Mouse (Mus musculus) forebrain, embryonic 15.5 days (tissue): Measurements from ENCODE around the gene Cdh1. TPM values are rescaled to one million over a fixed set of nuclear protein-coding genes. Genes with fewer than 3 reads are reported as not detected.
"Not testable (repeated sequence)": the region's sequence is repeated elsewhere in the genome, so short reads cannot be mapped to it uniquely, and the experiment has no call there.

Source experiments
- ATAC-seq: fragments of 200-750 bp; cut with Nextera tagmentation; replicated peaks from 2 replicates; pipeline ENCODE4 v1.8.0; 2017; ENCODE audit warnings: mild to moderate bottlenecking, moderate TSS enrichment, moderate library complexity
- H3K27ac ChIP-seq: fragments of 300-500 bp; sonication (generic); replicated peaks from 2 replicates; pipeline ENCODE4 v1.5.1; 2015; ENCODE audit warnings: mild to moderate bottlenecking, inconsistent platforms
- H3K27me3 ChIP-seq: fragments of 300-500 bp; sonication (generic); 2 replicates; pipeline ENCODE4 v1.6.1; 2015; ENCODE audit warnings: inconsistent platforms
- H3K36me3 ChIP-seq: fragments of 300-500 bp; sonication (generic); 2 replicates; pipeline ENCODE4 v1.6.1; 2015; ENCODE audit warnings: mild to moderate bottlenecking, inconsistent platforms
- H3K4me1 ChIP-seq: fragments of 300-500 bp; sonication (generic); 2 replicates; pipeline ENCODE4 v1.6.1; 2015; ENCODE audit warnings: inconsistent platforms
- H3K4me2 ChIP-seq: fragments of 300-500 bp; sonication (generic); replicated peaks from 2 replicates; pipeline ENCODE4 v1.6.1; 2015; ENCODE audit warnings: mild to moderate bottlenecking, inconsistent platforms
- H3K4me3 ChIP-seq: fragments of 300-500 bp; sonication (generic); 2 replicates; pipeline ENCODE4 v1.5.1; 2015; ENCODE audit warnings: mild to moderate bottlenecking, inconsistent platforms
- H3K9ac ChIP-seq: fragments of 300-500 bp; sonication (generic); replicated peaks from 2 replicates; pipeline ENCODE4 v1.6.1; 2015; ENCODE audit warnings: mild to moderate bottlenecking, inconsistent platforms
- H3K9me3 ChIP-seq: fragments of 300-500 bp; sonication (generic); 2 replicates; pipeline ENCODE4 v1.6.1; 2016; ENCODE audit warnings: inconsistent platforms
- WGBS: fragments of 180-500 bp; shearing (Covaris S2); methylation state at CpG from one replicate; pipeline ENCODE4 v1.1.7; 2015; ENCODE audit warnings: mixed read lengths; 5-methylcytosine and 5-hydroxymethylcytosine counted together
- polyA plus RNA-seq: library from polyadenylated mRNA; unstranded; fragments of >200 nt; fragmentation: Nextera tagmentation; extraction: Ambion mirVana; gene quantifications from 2 replicates; pipeline ENCODE4 v1.2.1, GENCODE M21; 2015

Gene Cdh1
- 1.2 and 1.8 TPM in 2 replicates for polyA plus RNA-seq

GRCm38 (mm10) chr8:106603131-106603819 lies at the start of gene Cdh1:
Gene Cdh1, plus strand, starts transcription at chr8:106603351.
- H3K9me3 ChIP-seq: no peaks in the 10 kb centered on the region
- under 1% methylated on average over 53 of the region's 53 CpGs for WGBS
- H3K27ac ChIP-seq: no peak within 1 kb of the TSS
- peak within 1 kb of the TSS; percentile 93 for H3K4me2 ChIP-seq
- H3K4me3 ChIP-seq: peak within 1 kb of the TSS; percentile 49
- ATAC-seq: peak; percentile 46; the same call in 1 of the 2 replicates
- H3K36me3 ChIP-seq: no peaks in the 10 kb centered on the region
- H3K4me1 ChIP-seq: peaks cover 16% of the 10 kb centered on the region
- peaks cover 43% of the 10 kb centered on the region for H3K27me3 ChIP-seq
- H3K9ac ChIP-seq: peak within 1 kb of the TSS; percentile 37

- no peak overlapping the region for H3K4me3 ChIP-seq
- ATAC-seq: no peak
- peaks cover 7% of the 10 kb centered on the region; the same call in 1 of the 2 replicates for H3K9me3 ChIP-seq
- no peaks in the 10 kb centered on the region for H3K36me3 ChIP-seq
- H3K4me2 ChIP-seq: no peak overlapping the region
- H3K27me3 ChIP-seq: no peaks in the 10 kb centered on the region
- 97% methylated on average over 5 of the region's 5 CpGs for WGBS
- no peak overlapping the region for H3K27ac ChIP-seq
- no peaks in the 10 kb centered on the region for H3K4me1 ChIP-seq
- H3K9ac ChIP-seq: no peak overlapping the region
Observed at GRCm38 (mm10) chr8:106554011-106554410, 49.1 kb upstream of the Cdh1 start.

DNA sequence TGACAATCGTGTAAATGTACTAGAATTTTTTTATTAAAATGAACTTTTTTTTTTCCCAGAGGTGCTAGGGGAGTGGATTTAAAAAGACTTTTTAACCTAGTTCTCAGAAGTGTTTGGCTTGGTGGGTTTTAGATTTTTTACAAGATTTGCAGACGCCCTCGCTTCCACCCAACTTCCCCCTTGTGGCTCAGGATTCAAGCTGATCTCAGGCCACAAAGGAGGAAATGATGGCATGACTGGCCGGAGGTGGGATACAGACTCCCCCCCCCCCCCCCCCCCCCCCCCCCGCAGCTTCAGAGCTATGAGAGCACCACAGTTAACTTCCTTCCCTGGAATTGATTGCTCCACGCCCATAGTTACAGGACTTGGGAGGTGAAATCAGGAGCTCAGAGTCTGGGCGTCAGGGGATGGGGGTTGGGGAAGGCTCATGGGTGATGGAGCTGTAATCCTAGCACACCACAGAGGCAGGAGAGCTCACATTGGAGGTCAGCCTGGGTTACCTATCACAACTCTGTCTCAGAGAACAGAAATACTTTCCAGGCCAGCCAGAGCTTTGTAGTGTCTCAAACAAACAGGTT lies 47.0 kb upstream of the Cdh1 start:
- no peak for ATAC-seq

GRCm38 (mm10) chr8:106559844-106560243 lies 43.3 kb upstream of the Cdh1 start:
- ATAC-seq: no peak
- no peaks in the 10 kb centered on the region for H3K27me3 ChIP-seq
- H3K27ac ChIP-seq: no peak overlapping the region
- H3K9me3 ChIP-seq: peaks cover 8% of the 10 kb centered on the region; the same call in 1 of the 2 replicates
- 69% methylated on average over 9 of the region's 9 CpGs for WGBS
- H3K36me3 ChIP-seq: no peaks in the 10 kb centered on the region
- no peak overlapping the region for H3K4me2 ChIP-seq
- H3K4me3 ChIP-seq: no peak overlapping the region
- no peak overlapping the region for H3K9ac ChIP-seq
- H3K4me1 ChIP-seq: no peaks in the 10 kb centered on the region

More for the DNA sequence above, 47.0 kb upstream of the Cdh1 start:
- H3K4me3 ChIP-seq: no peak overlapping the region
- H3K9me3 ChIP-seq: peaks cover 8% of the 10 kb centered on the region; the same call in 1 of the 2 replicates
- H3K4me1 ChIP-seq: no peaks in the 10 kb centered on the region
- no peak overlapping the region for H3K4me2 ChIP-seq
- no peak overlapping the region for H3K27ac ChIP-seq
- no peaks in the 10 kb centered on the region for H3K27me3 ChIP-seq
- WGBS: 76% methylated on average over 6 of the region's 7 CpGs
- no peaks in the 10 kb centered on the region for H3K36me3 ChIP-seq
- H3K9ac ChIP-seq: no peak overlapping the region

- Histone ChIP-seq H3K27ac (no peak overlapping the region), H3K27me3 (no peaks in the 10 kb centered on the region), H3K36me3 (no peaks in the 10 kb centered on the region), H3K4me2 (no peak overlapping the region), H3K9me3 (peaks cover 8% of the 10 kb centered on the region; the same call in 1 of the 2 replicates), H3K4me1 (no peaks in the 10 kb centered on the region), H3K9ac (no peak overlapping the region), H3K4me3 (no peak overlapping the region)
- 29% methylated on average over 21 of the region's 21 CpGs for WGBS
- no peak for ATAC-seq
Observed at GRCm38 (mm10) chr8:106561097-106561865, 41.9 kb upstream of the Cdh1 start.

- Histone ChIP-seq H3K9ac (no peak overlapping the region), H3K27me3 (no peaks in the 10 kb centered on the region), H3K27ac (no peak overlapping the region), H3K36me3 (no peaks in the 10 kb centered on the region), H3K9me3 (0 out of 2 replicates have a peak, but pooled peaks cover 3% of the 10 kb centered on the region), H3K4me3 (no peak overlapping the region), H3K4me2 (no peak overlapping the region), H3K4me1 (no peaks in the 10 kb centered on the region)
- ATAC-seq: no peak
- WGBS: 67% methylated on average over 3 of the region's 3 CpGs
Observed at GRCm38 (mm10) chr8:106563691-106564182, 39.4 kb upstream of the Cdh1 start.

DNA sequence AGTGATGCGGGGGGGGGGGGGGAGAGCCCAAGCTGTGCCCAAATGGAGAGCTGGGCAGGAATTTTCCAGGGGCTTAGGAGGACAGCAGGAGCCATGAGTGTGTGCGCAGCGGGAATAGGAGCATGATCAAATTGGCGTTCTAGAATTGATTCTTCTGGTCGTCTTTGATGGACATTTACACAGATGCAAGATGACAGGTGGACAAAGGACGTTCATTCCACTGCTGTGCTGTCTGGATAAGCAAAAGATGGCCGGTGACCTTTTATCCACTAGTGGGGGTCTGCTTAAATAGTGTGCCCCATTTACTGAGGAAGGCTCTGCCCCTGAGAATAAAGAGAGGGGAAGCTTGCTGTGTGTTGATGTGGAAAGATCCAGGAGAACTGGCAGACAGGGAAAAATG lies 34.1 kb upstream of the Cdh1 start:
- no peaks in the 10 kb centered on the region for H3K9me3 ChIP-seq
- WGBS: 37% methylated on average over 7 of the region's 7 CpGs
- H3K27me3 ChIP-seq: no peaks in the 10 kb centered on the region
- H3K9ac ChIP-seq: no peak overlapping the region
- ATAC-seq: no peak
- H3K4me2 ChIP-seq: no peak overlapping the region
- no peaks in the 10 kb centered on the region for H3K36me3 ChIP-seq
- no peak overlapping the region for H3K4me3 ChIP-seq
- H3K4me1 ChIP-seq: no peaks in the 10 kb centered on the region
- no peak overlapping the region for H3K27ac ChIP-seq

GRCm38 (mm10) chr8:106570386-106570785 lies 32.8 kb upstream of the Cdh1 start:
- Histone ChIP-seq H3K27me3 (no peaks in the 10 kb centered on the region), H3K4me2 (no peak overlapping the region), H3K4me1 (no peaks in the 10 kb centered on the region), H3K27ac (no peak overlapping the region), H3K36me3 (no peaks in the 10 kb centered on the region), H3K9ac (no peak overlapping the region), H3K4me3 (no peak overlapping the region), H3K9me3 (no peaks in the 10 kb centered on the region)
- no peak for ATAC-seq
- 82% methylated on average over 4 of the region's 4 CpGs for WGBS

DNA sequence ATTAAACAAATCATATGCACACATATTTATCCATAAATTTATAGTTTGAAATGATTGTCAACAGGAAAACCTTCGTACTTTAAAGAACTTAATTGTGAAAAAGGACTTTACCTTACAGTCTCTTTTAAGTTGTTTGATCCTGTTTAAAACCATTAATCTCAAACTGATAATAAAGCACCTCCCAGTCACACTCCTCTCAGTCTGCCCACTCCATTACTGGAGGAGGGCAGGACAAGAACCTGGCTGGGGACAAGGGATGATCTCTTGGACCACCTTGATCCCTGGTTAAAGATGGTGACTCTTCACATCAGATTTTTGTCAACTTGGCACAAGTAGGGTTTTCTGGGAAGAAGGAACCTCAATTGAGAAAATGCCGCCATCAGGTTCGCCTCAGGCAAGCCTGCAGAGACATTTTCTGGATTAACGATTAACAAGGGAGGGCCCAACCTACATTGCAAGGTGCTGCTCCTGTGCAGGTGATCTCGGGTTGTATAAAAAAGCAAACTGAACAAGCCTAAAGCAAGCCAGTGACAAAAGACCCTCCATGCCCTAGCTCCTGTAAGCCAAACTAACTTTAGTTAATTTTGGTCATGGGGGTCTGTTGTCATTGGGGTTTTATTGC lies 31.5 kb upstream of the Cdh1 start:
- no peaks in the 10 kb centered on the region for H3K4me1 ChIP-seq
- H3K36me3 ChIP-seq: no peaks in the 10 kb centered on the region
- H3K4me3 ChIP-seq: no peak overlapping the region
- ATAC-seq: no peak
- H3K27ac ChIP-seq: no peak overlapping the region
- H3K9ac ChIP-seq: no peak overlapping the region
- no peaks in the 10 kb centered on the region for H3K9me3 ChIP-seq
- no peaks in the 10 kb centered on the region for H3K27me3 ChIP-seq
- no peak overlapping the region for H3K4me2 ChIP-seq
- 90% methylated on average over 5 of the region's 5 CpGs for WGBS

- ATAC-seq, H3K4me3 ChIP-seq, H3K9me3 ChIP-seq, H3K4me1 ChIP-seq, H3K36me3 ChIP-seq, H3K27me3 ChIP-seq, H3K27ac ChIP-seq, H3K4me2 ChIP-seq, H3K9ac ChIP-seq: not testable (repeated sequence)
- WGBS: 91% methylated on average over 1 of the region's 1 CpGs
Observed at GRCm38 (mm10) chr8:106572175-106572574, 31.0 kb upstream of the Cdh1 start.

DNA sequence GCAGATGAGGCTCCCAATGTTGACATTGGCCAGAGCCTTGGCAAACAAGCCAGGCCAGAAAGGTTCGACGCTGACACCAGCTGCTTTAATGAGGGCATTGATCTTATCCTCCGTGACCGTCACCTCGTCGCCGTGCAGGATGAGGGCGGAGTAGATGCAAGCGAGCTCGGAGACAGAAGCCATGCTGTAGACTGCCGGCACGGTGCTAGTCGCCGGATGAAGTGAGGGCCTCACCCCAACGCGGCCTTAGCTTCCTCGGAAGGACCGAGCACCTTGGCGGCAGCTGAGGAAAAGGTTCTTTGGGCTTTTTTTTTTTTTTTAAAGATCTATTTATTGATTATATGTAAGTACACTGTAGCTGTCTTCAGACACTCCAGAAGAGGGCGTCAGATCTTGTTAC lies 30.0 kb upstream of the Cdh1 start, which contains the start of gene Gm10073:
Gm10073 (minus strand) TSS at position 294 of the 400 bp plus-strand sequence.
- H3K9ac ChIP-seq: not testable (repeated sequence)
- WGBS: 71% methylated on average over 20 of the region's 20 CpGs

More for the DNA sequence above, 30.0 kb upstream of the Cdh1 start, which contains the start of gene Gm10073:
- not testable (repeated sequence) for H3K4me1 ChIP-seq, H3K36me3 ChIP-seq, H3K9me3 ChIP-seq, H3K27ac ChIP-seq, ATAC-seq, H3K27me3 ChIP-seq, H3K4me2 ChIP-seq, H3K4me3 ChIP-seq
